Mouse (Mus musculus): ENCODE measurements around the gene Snx18.

GRCm38 (mm10) chr13:113661826-113662271 is 43.5 kb upstream of the Snx18 start:
- peak; percentile 50 for TF ChIP-seq POLR2A (IDR thresholded peaks at IDR 0.05; ENCODE audit: insufficient read length, low read depth)
- peak in 2 of 3 experiments; percentile 84 to 94 for TF ChIP-seq MYOG (IDR thresholded peaks at IDR 0.05; ENCODE audit: control insufficient read depth in 1 of 3, insufficient read depth in 1 of 3, insufficient read length in 2 of 3, low read depth in 2 of 3)
- TF ChIP-seq POLR2AphosphoS2 (IDR thresholded peaks at IDR 0.05; ENCODE audit: insufficient read length, low read depth): peak; percentile 56
- TF ChIP-seq MAX (IDR thresholded peaks at IDR 0.05; ENCODE audit: low read depth): no peak
- TF ChIP-seq USF1 (IDR thresholded peaks at IDR 0.05; ENCODE audit: low read depth): no peak
